Mouse (Mus musculus): ENCODE measurements at regions not wholly inside any gene's neighbourhood (a gene's known extent, or its start where the extent isn't known, plus 50 kb on each side); places are given as distances from the start of the nearest gene placed in this dataset.

GRCm38 (mm10) chr5:149354448-149355115 lies 57.0 kb upstream of the Medag start:
- Histone ChIP-seq H3K4me1 (ENCODE audit: control insufficient read depth, insufficient read depth, low read length) (0 out of 2 replicates have a peak, but pooled peaks cover 2% of the 10 kb centered on the region), H3K4me3 (replicated peaks; ENCODE audit: extremely low read depth, low read depth, low read length) (no peak overlapping the region)
- TF ChIP-seq POLR2A (IDR thresholded peaks at IDR 0.05; ENCODE audit: borderline replicate concordance, extremely low read depth, low read depth, low read length), result no peak
- no peak for TF ChIP-seq CTCF (IDR thresholded peaks at IDR 0.05; ENCODE audit: insufficient read depth, low read length)
- WGBS, result 70% methylated on average over 4 of the region's 4 CpGs
- DNase-seq, result no peak

- H3K4me3 ChIP-seq (replicated peaks; ENCODE audit: extremely low read depth, low read depth, low read length), result no peak overlapping the region
- DNase-seq, result no peak
- 0 out of 2 replicates have a peak, but pooled peaks cover 2% of the 10 kb centered on the region for H3K4me1 ChIP-seq (ENCODE audit: control insufficient read depth, insufficient read depth, low read length)
- WGBS, result 76% methylated on average over 7 of the region's 7 CpGs
- TF ChIP-seq POLR2A (IDR thresholded peaks at IDR 0.05; ENCODE audit: borderline replicate concordance, extremely low read depth, low read depth, low read length), result no peak
- no peak for TF ChIP-seq CTCF (IDR thresholded peaks at IDR 0.05; ENCODE audit: insufficient read depth, low read length)
Observed at GRCm38 (mm10) chr5:149355131-149355530, 56.4 kb upstream of the Medag start.

- H3K4me1 ChIP-seq (ENCODE audit: control insufficient read depth, insufficient read depth, low read length), result 0 out of 2 replicates have a peak, but pooled peaks cover 2% of the 10 kb centered on the region
- WGBS, result 93% methylated on average over 1 of the region's 1 CpGs
- H3K4me3 ChIP-seq (replicated peaks; ENCODE audit: extremely low read depth, low read depth, low read length), result no peak overlapping the region
- no peak for TF ChIP-seq CTCF (IDR thresholded peaks at IDR 0.05; ENCODE audit: insufficient read depth, low read length)
- no peak for TF ChIP-seq POLR2A (IDR thresholded peaks at IDR 0.05; ENCODE audit: borderline replicate concordance, extremely low read depth, low read depth, low read length)
- no peak for DNase-seq
Observed at GRCm38 (mm10) chr5:149356970-149357369, 54.6 kb upstream of the Medag start.

Data from lung, adult 2 months (tissue).